Mouse (Mus musculus) macrophage (primary cell): ENCODE measurements around the gene 1700029I15Rik. TPM values are rescaled to one million over a fixed set of nuclear protein-coding genes. Genes with fewer than 3 reads are reported as not detected.

ENCODE experiments used
- H3K27ac ChIP-seq: fragments of 350-480 bp; formaldehyde crosslinking; 2 replicates; pipeline ENCODE4 v1.9.0; 2021
- H3K36me3 ChIP-seq: fragments of 350-480 bp; formaldehyde crosslinking; 2 replicates; pipeline ENCODE4 v1.9.0; 2021; ENCODE audit errors: inconsistent target
- H3K4me3 ChIP-seq: fragments of 350-480 bp; formaldehyde crosslinking; 2 replicates; pipeline ENCODE4 v1.9.0; 2021; ENCODE audit errors: inconsistent target
- H3K79me2 ChIP-seq: fragments of 350-480 bp; formaldehyde crosslinking; 2 replicates; pipeline ENCODE4 v1.9.0; 2021; ENCODE audit errors: inconsistent target
- WGBS: methylation state at CpG from one replicate; pipeline ENCODE4 v1.1.7; 2026; ENCODE audit warnings: inconsistent platforms; ENCODE audit not compliant: missing documents; 5-methylcytosine and 5-hydroxymethylcytosine counted together
- polyA plus RNA-seq: library from polyadenylated mRNA; stranded (reverse); fragments of 250-400 nt; gene quantifications from 3 replicates; pipeline ENCODE4 v1.2.4, GENCODE M21; 2018; ENCODE audit warnings: inconsistent platforms
- total RNA-seq, 78 experiments: library from RNA; depleted of rRNA; stranded (reverse); fragments of 250-400 nt; gene quantifications; 1 replicate in 9 of 78; 2 replicates in 24 of 78; 3 replicates in 43 of 78; 4 replicates in 2 of 78; pipeline ENCODE4 v1.2.4; 2018; ENCODE audit warnings: inconsistent platforms in 56 of 78

Gene 1700029I15Rik
- total RNA-seq (2018; cell fraction: chromatin; rRNA removed), result 10 to 100 TPM in 21 of 26 experiments, 1 to 10 TPM in 5; 6.5 to 27.0 (median 13.9) TPM
- total RNA-seq (2018; cell fraction: cytosol; rRNA removed), result 1 to 10 TPM in 9 of 26 experiments, under 1 TPM in 17; 0.24 to 2.5 (median 0.62) TPM
- 10 to 100 TPM in 8 of 26 experiments, 1 to 10 TPM in 18; 3.4 to 13.4 (median 7.7) TPM for total RNA-seq (2018; cell fraction: nucleus; rRNA removed)
- polyA plus RNA-seq, result 0.50 to 0.61 TPM (median 0.60 TPM) in 3 replicates

- H3K36me3 ChIP-seq, result peaks cover 48% of the 10 kb centered on the region
- 97% methylated on average over 5 of the region's 5 CpGs for WGBS
- H3K4me3 ChIP-seq, result no peak within 1 kb of the TSS
- no peak within 1 kb of the TSS for H3K27ac ChIP-seq
- peaks cover 5% of the 10 kb centered on the region; the same call in 1 of the 2 replicates for H3K79me2 ChIP-seq
These were observed at the start of gene 1700029I15Rik for GRCm38 (mm10) chr2:92381901-92382588. Gene 1700029I15Rik (plus strand): TSS chr2:92382538.

DNA sequence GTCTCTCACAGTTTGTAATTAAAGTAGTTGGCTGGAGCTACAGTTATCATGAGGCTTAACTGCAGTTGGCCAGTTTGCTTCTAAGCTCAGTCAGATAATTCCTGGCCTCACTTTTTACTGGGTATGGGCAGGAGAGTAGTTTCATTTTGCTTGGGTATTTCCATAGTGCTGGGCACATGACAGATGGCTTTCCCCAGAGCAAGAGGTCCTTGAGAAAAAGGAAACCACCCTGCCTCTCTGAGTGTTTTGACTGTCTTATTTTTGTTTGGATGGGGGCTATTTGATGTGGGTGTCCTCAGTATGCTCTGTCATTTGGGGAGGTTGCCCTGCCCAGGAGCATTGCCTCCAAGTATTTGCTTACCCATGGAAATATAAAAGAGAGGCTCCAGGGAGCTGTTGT is 39.9 kb upstream of the 1700029I15Rik start:
- no peaks in the 10 kb centered on the region for H3K79me2 ChIP-seq
- no peak overlapping the region for H3K4me3 ChIP-seq
- no peak overlapping the region for H3K27ac ChIP-seq
- H3K36me3 ChIP-seq, result peaks cover 21% of the 10 kb centered on the region

DNA sequence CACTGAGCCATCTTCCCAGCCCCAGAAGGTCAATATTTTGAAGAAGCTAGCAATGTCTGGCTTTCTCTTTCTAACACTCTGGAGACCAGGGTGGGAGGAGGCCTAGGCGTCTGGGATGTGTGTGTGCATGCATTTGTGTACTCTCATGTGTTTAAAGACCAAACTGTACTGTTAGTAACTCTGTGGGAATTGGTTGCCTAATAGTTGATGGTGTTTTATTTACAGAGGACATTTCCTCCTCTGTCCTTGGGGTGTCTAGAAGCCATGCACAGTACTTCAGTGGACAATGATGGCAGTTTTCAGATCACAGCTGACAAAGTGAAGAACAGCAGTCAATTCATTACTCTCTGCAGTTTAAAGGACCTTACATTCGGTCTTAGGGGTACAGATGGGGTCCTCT is 35.1 kb upstream of the 1700029I15Rik start:
- 95% methylated on average over 2 of the region's 2 CpGs for WGBS
- Histone ChIP-seq H3K4me3 (no peak overlapping the region), H3K79me2 (no peaks in the 10 kb centered on the region), H3K36me3 (peaks cover 63% of the 10 kb centered on the region), H3K27ac (no peak overlapping the region)

DNA sequence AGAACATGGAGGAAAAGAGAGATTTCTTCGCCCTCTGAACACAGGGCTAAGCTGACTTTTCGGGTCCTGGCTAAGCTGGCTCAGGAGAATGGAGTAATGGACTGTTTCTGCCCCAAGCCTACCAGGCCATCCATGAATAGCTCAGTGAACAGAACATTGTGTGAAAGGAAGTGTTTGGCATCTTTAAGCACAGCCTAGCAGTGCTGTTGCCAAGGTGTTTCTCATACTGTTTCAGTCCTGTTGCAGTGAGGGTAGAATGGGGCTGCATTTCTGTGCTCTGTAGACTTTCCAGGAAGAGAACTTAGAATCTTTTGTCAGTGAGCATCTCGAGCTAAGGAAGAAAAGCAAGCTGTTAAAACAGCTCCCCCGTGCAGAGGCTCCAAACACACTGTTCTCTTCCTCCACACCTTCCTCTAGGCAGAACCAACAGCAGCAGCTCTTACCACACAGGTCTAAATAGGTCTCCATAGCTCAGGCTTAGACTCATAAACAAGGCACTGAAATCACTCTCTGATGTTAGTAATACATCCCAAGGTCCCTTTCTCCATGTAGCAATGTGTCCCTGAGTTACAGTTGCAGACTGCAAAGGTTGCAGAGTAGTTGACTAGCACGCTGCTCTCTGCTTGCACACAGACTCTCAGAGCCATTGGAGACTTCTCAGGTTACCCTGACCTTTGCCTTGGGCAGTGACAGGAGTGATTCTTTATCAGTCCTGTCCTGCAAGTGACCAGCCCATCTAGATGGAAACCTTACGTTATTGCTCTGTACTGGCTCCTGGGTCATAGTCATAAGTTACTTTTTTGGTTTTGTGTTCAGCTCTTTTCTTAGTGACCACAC is 32.5 kb upstream of the 1700029I15Rik start:
- Histone ChIP-seq H3K79me2 (no peaks in the 10 kb centered on the region), H3K36me3 (peaks cover 79% of the 10 kb centered on the region), H3K4me3 (no peak overlapping the region), H3K27ac (no peak overlapping the region)
- WGBS, result 96% methylated on average over 6 of the region's 6 CpGs

DNA sequence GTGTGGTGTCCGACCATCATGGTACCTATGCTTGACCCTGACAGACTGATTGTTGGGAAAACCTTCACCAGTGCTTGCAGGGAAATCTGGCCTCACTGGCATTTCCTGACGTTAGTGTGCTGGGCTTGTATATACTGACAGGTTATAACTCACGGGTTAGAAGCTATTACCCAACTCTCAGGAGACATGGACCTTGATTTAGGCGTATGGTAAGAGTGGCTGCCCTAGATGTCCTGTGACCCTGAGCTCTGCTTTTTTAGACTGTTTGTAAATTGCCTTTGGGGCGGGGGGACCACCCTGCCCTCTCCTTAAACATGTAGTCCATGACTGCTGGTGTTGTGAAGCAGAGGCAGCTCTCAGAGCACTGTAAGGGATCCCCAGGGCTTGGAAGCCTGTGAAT is 31.7 kb upstream of the 1700029I15Rik start:
- Histone ChIP-seq H3K36me3 (peaks cover 72% of the 10 kb centered on the region), H3K4me3 (no peak overlapping the region), H3K27ac (no peak overlapping the region), H3K79me2 (no peaks in the 10 kb centered on the region)
- WGBS, result 87% methylated on average over 5 of the region's 5 CpGs

DNA sequence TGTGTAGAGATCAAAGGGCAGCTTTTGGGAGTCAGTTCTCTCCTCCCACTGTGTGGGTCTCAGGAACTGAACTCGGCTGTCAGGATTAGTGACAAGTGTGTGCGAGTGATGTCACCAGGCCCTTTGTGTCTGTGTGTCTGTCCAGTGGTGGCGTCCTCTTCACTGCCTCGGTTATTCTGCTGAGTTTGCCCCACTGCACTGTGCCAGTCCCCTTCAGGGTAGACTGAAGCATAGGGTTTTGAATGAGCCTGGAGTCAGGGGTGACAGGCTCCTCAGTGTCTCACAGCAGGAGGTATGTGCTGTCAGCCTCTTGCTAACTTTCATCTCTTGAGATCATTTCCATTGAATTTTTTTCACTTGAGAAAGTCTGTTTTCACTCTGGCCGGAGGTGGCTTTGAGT is 28.9 kb upstream of the 1700029I15Rik start:
- Histone ChIP-seq H3K79me2 (no peaks in the 10 kb centered on the region), H3K4me3 (no peak overlapping the region), H3K27ac (no peak overlapping the region), H3K36me3 (peaks cover 81% of the 10 kb centered on the region)
- 93% methylated on average over 5 of the region's 5 CpGs for WGBS

GRCm38 (mm10) chr2:92354224-92354623 is 28.1 kb upstream of the 1700029I15Rik start:
- Histone ChIP-seq H3K36me3 (peaks cover 81% of the 10 kb centered on the region), H3K79me2 (no peaks in the 10 kb centered on the region), H3K4me3 (no peak overlapping the region), H3K27ac (no peak overlapping the region)
- WGBS, result 90% methylated on average over 6 of the region's 6 CpGs

DNA sequence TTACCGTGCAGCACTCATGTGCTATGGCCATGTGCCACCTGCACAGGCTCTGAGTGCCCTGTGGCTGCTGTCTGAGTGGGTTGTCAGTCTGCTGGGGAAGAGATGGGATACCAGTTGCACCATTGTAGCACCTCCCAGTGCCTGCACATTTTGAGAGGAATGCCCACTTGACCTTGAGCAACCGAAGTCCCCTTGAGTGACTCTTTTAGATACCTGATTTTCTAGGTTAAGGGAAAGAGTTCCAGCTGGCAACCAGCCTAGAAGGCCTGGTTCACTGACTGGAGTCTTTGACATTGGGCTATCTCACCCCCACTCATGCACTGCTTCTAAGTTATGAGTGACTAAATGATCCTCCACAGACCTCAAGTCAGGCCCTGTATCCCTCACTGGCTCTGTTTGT is 23.0 kb upstream of the 1700029I15Rik start:
- Histone ChIP-seq H3K79me2 (no peaks in the 10 kb centered on the region), H3K36me3 (peaks cover 64% of the 10 kb centered on the region), H3K4me3 (no peak overlapping the region), H3K27ac (no peak overlapping the region)
- WGBS, result 90% methylated on average over 2 of the region's 2 CpGs

DNA sequence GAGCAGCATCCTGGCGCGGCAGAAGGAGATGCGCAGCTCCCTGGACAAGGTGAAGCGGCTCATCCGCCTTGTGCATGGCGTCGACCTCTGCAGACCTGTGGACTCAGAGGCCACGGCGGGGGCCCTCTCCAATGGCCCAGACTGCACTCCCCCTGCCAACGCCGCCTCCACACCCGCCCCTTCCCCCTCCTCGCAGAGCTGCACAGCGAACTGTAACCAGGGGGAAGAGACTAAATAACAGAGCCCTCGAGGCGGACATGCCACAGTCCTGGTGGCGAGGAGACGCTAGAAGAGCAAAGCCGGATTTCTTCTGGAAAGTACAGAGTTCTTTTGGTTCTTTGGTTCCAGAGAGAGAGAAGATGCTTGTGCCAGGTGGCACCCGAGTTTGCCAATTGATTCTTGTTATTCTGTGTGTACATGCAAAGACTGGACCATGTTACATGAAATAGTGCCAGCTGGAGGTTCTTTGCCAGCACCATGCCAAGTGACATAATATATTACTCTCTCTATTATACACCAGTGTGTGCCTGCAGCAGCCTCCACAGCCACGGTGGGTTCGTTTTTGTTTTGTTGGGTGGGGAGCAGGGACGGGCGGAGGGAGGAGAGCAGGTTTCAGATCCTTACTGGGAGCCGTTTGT is 22.0 kb upstream of the 1700029I15Rik start:
- 94% methylated on average over 20 of the region's 25 CpGs for WGBS
- H3K27ac ChIP-seq, result no peak overlapping the region
- H3K79me2 ChIP-seq, result no peaks in the 10 kb centered on the region
- H3K36me3 ChIP-seq, result peaks cover 62% of the 10 kb centered on the region
- no peak overlapping the region for H3K4me3 ChIP-seq

GRCm38 (mm10) chr2:92360893-92361292 is 21.4 kb upstream of the 1700029I15Rik start:
- no peak overlapping the region for H3K27ac ChIP-seq
- H3K79me2 ChIP-seq, result no peaks in the 10 kb centered on the region
- 88% methylated on average over 6 of the region's 12 CpGs for WGBS
- peaks cover 62% of the 10 kb centered on the region for H3K36me3 ChIP-seq
- no peak overlapping the region for H3K4me3 ChIP-seq

- Histone ChIP-seq H3K27ac (no peak overlapping the region), H3K4me3 (no peak overlapping the region), H3K36me3 (peaks cover 56% of the 10 kb centered on the region), H3K79me2 (no peaks in the 10 kb centered on the region)
- 96% methylated on average over 8 of the region's 8 CpGs for WGBS
These were observed 20.5 kb upstream of the 1700029I15Rik start for GRCm38 (mm10) chr2:92361795-92362194.

DNA sequence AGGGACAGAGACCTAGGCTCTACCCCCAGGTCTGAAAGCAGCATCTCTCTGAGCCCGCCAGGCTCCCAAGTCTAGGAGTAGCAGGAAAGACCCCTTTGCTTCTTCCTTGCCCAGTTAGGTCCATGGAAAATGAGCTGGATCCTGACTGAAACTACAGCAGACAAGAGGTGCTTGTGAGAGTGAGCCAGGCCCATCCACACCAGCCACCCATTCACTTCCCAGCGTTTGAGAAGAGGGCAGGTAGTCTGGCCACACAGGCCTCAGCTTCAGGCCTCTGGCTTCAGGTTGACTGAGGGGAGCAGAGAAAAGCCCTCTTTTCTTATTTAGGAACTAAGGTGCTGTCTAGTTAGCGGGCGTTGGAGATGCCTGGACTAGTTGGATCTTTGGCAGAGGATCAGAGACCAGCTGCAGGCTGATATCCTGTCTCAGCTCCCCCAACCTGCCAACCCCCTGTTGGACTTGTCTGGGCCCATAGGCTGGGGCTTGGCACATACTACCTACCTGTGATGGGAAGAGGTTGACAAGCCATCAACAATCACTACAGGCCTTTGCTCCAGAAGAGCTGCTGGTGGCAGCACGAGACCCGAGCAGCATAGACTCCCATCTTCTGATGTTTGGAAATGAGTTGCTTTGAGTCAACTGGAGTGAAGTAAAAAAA is 19.6 kb upstream of the 1700029I15Rik start:
- Histone ChIP-seq H3K4me3 (no peak overlapping the region), H3K79me2 (no peaks in the 10 kb centered on the region), H3K27ac (no peak overlapping the region), H3K36me3 (peaks cover 47% of the 10 kb centered on the region)
- 97% methylated on average over 6 of the region's 6 CpGs for WGBS

DNA sequence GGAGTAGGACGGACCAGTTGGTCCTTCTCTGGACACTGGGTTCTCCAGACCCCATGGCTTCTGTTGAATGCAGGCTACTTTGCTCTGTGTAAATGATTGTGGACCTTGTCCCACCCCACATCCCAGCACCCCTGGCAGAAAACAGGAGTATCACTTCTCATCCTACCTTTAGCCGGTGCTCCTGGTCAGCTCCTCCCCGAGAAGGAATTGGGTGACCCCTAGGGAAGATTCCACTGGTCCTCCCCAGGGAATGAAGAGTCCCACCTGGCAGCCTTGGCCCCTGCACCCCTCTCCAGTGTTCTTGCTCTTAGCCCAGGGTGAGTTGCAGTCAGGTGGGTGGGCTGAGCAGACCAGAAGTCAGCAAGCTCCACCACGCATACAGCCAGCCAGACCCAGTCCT is 18.3 kb upstream of the 1700029I15Rik start:
- Histone ChIP-seq H3K4me3 (no peak overlapping the region), H3K79me2 (no peaks in the 10 kb centered on the region), H3K27ac (no peak overlapping the region), H3K36me3 (peaks cover 33% of the 10 kb centered on the region)
- WGBS, result 91% methylated on average over 4 of the region's 4 CpGs

- no peak overlapping the region for H3K4me3 ChIP-seq
- 94% methylated on average over 10 of the region's 10 CpGs for WGBS
These were observed 16.8 kb upstream of the 1700029I15Rik start for GRCm38 (mm10) chr2:92365568-92365967.

More at GRCm38 (mm10) chr2:92365568-92365967, 16.8 kb upstream of the 1700029I15Rik start:
- Histone ChIP-seq H3K36me3 (peaks cover 21% of the 10 kb centered on the region), H3K79me2 (no peaks in the 10 kb centered on the region), H3K27ac (no peak overlapping the region)
